14 mouse cellular contexts compared by ENCODE assay signal in the genomic region with DNA sequence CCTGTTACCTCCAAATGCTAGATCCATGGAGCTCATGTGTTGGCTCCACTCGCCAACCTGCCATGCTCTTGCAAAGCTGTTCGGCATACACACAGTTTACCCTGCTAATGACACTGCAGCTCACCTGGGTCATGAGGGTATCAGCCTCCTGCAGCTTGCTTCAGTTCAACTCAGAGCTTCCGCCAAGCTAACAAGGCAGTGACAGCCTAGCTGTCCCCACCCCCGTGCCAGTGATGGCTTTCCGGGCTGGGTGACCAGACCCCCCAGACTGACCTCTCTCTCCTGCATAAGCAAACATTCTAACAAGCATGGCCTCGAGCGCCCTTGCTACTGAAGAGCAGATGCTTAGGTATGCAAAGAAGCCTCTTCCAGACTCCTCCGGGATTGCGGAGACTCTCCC.
"Had no signal": no experiment of that assay in that cellular context is flagged by ENCODE, and none has a peak within 500 bp of the region (broad histone marks: within the 10 kb centered on the region; RNA-seq: fewer than 3 reads in every experiment).

No protein-coding gene starts in this region.

- H3K9ac ChIP-seq: midbrain, embryonic 12.5 days; neural tube, embryonic 13.5 days; stomach, embryonic 15.5 days had no signal

- H3K27ac ChIP-seq: layer of hippocampus, adult 2 months; midbrain, embryonic 12.5 days; stomach, embryonic 15.5 days had no signal

- H3K4me2 ChIP-seq: midbrain, embryonic 12.5 days; neural tube, embryonic 13.5 days; stomach, embryonic 15.5 days had no signal

- DNase-seq: kidney, adult 18-20 months; kidney, postnatal 10 days; kidney, postnatal 4 days; left cerebral cortex, postnatal 4 days; lung, adult 2 months; lung, postnatal 14 days; right cerebral cortex, postnatal 14 days; thymus, adult 2 months; thymus, postnatal 25 days had no signal

- H3K27me3 ChIP-seq: stomach, embryonic 15.5 days had no signal

- H3K4me3 ChIP-seq: layer of hippocampus, adult 2 months; midbrain, embryonic 12.5 days; neural tube, embryonic 13.5 days; stomach, embryonic 15.5 days had no signal

- ATAC-seq: midbrain, embryonic 16.5 days had no signal

- H3K36me3 ChIP-seq: midbrain, embryonic 12.5 days; neural tube, embryonic 13.5 days; stomach, embryonic 15.5 days had no signal

- H3K9me3 ChIP-seq: midbrain, embryonic 12.5 days; neural tube, embryonic 13.5 days; stomach, embryonic 15.5 days had no signal
